Mouse (Mus musculus) midbrain, embryonic 15.5 days (tissue): ENCODE results near the gene Cr1l. TPM values are rescaled to one million over a fixed set of nuclear protein-coding genes. Genes with fewer than 3 reads are reported as not detected.
A peak's percentile ranks its signal among the peaks of the same experiment; 100 is the strongest.

Experiments used
- ATAC-seq: fragments of 200-750 bp; cut with Nextera tagmentation; replicated peaks from 2 replicates; pipeline ENCODE4 v1.8.0; 2017; ENCODE audit warnings: moderate TSS enrichment
- H3K27ac ChIP-seq: fragments of 300-500 bp; sonication (generic); 2 replicates; pipeline ENCODE4 v1.5.1; 2015; ENCODE audit warnings: mild to moderate bottlenecking, inconsistent platforms
- H3K27me3 ChIP-seq: fragments of 300-500 bp; sonication (generic); replicated peaks from 2 replicates; pipeline ENCODE4 v1.6.1; 2015; ENCODE audit warnings: inconsistent platforms
- H3K36me3 ChIP-seq: fragments of 300-500 bp; sonication (generic); replicated peaks from 2 replicates; pipeline ENCODE4 v1.6.1; 2015; ENCODE audit warnings: inconsistent platforms
- H3K4me1 ChIP-seq: fragments of 300-500 bp; sonication (generic); 2 replicates; pipeline ENCODE4 v1.6.1; 2015; ENCODE audit warnings: inconsistent platforms
- H3K4me2 ChIP-seq: fragments of 300-500 bp; sonication (generic); 2 replicates; pipeline ENCODE4 v1.6.1; 2015; ENCODE audit warnings: inconsistent platforms, mild to moderate bottlenecking, moderate library complexity
- H3K4me3 ChIP-seq: fragments of 300-500 bp; sonication (generic); 2 replicates; pipeline ENCODE4 v1.5.1; 2015; ENCODE audit warnings: mild to moderate bottlenecking, inconsistent platforms
- H3K9ac ChIP-seq: fragments of 300-500 bp; sonication (generic); 2 replicates; pipeline ENCODE4 v1.6.1; 2015; ENCODE audit warnings: mild to moderate bottlenecking, inconsistent platforms
- H3K9me3 ChIP-seq: fragments of 300-500 bp; sonication (generic); 2 replicates; pipeline ENCODE4 v1.6.1; 2016; ENCODE audit warnings: inconsistent platforms
- WGBS: fragments of 180-500 bp; shearing (Covaris S2); methylation state at CpG from one replicate; pipeline ENCODE4 v1.1.7; 2015; ENCODE audit warnings: mixed read lengths; 5-methylcytosine and 5-hydroxymethylcytosine counted together
- polyA plus RNA-seq: library from polyadenylated mRNA; unstranded; fragments of >200 nt; fragmentation: Nextera tagmentation; extraction: Ambion mirVana; gene quantifications from 2 replicates; pipeline ENCODE4 v1.2.1, GENCODE M21; 2015

Cr1l gene
- 39.4 and 39.7 TPM in 2 replicates for polyA plus RNA-seq

DNA sequence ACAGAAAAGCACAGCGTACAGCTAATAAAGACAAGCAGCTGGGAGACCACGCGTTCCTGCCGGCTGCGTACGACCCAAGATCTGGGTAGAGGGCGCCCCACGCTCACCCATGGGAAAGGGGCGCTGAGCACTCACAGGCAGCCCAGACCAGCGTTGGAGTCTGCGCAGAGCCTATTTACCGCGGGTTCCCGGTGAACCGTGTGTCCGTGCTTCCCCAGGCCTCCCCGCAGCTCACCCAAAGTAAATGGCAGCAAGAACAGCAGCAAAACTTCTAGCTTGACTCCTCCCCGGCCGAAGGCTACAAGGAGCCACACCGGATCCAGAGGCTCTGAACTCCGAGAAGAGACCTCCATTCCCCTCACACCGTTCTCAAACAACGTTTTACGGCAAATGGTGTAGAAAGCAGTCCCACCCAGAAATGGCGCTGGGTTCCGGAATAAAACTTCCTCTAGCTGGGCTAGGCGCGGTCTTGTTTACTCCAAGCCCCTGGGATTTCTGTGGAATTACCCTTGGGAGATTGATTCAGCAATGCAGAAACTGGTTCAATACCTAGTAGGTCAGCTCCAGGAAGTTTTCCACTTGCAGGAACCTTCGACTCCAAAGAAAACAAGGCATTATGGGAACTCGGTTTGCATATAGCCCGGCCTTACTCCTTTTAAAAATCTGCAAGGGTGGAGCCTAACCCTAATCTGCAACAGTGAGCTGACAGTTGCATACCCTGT lies at the start of gene Cr1l:
Gene Cr1l, minus strand, starts transcription at position 634 of the 722 bp plus-strand sequence.
- peak within 1 kb of the TSS; percentile 70 for H3K4me3 ChIP-seq
- H3K9me3 ChIP-seq, result no peaks in the 10 kb centered on the region
- peaks cover 20% of the 10 kb centered on the region for H3K4me1 ChIP-seq
- WGBS, result under 1% methylated on average over 31 of the region's 31 CpGs
- peak within 1 kb of the TSS; percentile 79 for H3K9ac ChIP-seq
- H3K36me3 ChIP-seq, result no peaks in the 10 kb centered on the region
- H3K27ac ChIP-seq, result peak within 1 kb of the TSS; percentile 95
- peak within 1 kb of the TSS; percentile 55 for H3K4me2 ChIP-seq
- no peaks in the 10 kb centered on the region for H3K27me3 ChIP-seq
- ATAC-seq, result peak; percentile 100

DNA sequence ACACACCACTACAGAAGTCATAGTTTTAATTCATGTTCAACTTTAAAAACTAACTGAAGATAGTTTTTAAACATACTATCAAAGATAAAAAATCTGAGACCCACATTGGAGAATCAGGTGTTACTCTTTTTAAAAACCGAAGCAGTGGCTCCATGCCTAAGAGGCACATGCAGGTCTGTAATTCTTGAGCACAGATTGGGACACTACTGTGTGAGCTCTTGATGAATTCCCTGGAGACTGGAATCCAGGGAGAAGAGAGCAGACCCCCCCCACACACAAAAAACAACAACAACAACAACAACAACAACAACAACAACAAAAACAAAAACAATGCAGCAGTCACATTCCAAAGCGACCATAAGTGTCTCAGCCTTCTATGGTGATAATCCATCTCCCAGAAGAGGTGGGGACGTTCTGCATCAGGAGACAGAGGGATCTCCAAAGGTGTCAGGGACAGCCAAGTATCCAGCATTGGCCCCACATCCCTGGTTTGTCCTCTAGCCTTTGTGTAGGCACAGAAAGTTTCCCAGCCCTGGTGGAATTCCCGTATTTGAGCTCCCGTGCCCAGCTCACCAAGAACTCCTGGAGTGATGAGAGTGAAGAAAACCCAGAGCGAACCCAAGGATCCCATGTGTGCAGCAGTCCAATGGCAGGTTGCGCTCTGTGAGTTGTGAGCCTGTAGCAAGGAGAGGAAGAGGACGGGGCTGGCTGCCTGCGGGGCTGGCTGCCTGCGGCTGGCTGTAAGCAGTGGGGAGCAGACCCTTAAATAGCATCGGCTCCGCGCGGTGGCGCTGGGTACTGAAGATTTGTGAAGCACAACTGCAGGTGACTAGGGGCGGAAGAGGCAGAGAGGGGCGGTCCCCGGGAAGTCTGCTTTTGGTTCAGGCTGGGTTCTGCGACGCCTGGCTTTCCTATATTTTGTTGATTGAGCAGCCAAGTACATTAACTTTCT lies 44.9 kb upstream of the Cr1l start, which contains the start of gene Cr2:
Gene Cr2, minus strand, starts transcription at position 737 of the 952 bp plus-strand sequence.
- H3K4me2 ChIP-seq, result peak within 1 kb of the TSS; percentile 69
- peak within 1 kb of the TSS; percentile 4; the same call in 1 of the 2 replicates for H3K9ac ChIP-seq
- peak within 1 kb of the TSS; percentile 36 for H3K4me3 ChIP-seq
- H3K4me1 ChIP-seq, result peaks cover 6% of the 10 kb centered on the region
- H3K27ac ChIP-seq, result no peak within 1 kb of the TSS
- 7% methylated on average over 20 of the region's 20 CpGs for WGBS
- H3K27me3 ChIP-seq, result no peaks in the 10 kb centered on the region
- ATAC-seq, result peak; percentile 99
- no peaks in the 10 kb centered on the region for H3K9me3 ChIP-seq
- H3K36me3 ChIP-seq, result no peaks in the 10 kb centered on the region

DNA sequence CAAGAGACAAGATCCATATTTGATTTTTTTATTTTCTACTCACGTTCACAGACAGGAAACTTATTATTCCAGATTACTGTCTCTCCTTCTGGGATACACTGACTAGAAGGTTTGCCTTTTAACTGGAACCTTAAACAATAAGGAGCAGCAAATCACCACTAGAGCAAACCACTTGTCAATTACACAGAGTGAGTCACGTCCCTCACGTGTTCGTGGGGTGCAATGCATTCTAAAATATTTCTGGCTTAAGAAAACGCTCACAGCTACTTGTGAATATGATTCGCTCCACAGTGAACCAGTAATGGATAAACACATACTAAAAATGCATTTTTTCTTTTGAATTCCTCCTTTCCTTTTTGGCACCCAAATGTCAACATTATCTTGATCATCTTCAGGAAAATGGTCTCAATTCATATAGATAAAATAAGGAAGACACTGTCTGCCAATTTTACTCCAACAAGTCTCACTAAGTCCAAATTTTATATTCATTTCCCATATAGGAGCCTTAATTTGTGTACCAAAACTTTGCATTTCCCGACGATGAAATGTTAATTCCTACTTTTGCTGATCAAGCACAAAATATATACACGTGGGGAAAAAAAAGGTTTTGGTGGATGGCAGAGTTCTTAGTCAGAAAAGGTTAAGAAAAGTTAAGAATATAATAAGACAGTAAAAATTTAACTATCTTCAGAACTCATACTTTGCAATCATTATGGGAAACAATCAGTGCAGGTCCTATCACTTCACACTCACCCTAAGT lies 33.8 kb upstream of the Cr1l start:
- 84% methylated on average over 9 of the region's 9 CpGs for WGBS
- H3K4me2 ChIP-seq, result no peak overlapping the region
- H3K4me1 ChIP-seq, result no peaks in the 10 kb centered on the region
- no peak overlapping the region for H3K27ac ChIP-seq
- no peak overlapping the region for H3K4me3 ChIP-seq
- no peaks in the 10 kb centered on the region for H3K9me3 ChIP-seq
- no peaks in the 10 kb centered on the region for H3K27me3 ChIP-seq
- ATAC-seq, result no peak
- H3K9ac ChIP-seq, result no peak overlapping the region
- H3K36me3 ChIP-seq, result no peaks in the 10 kb centered on the region

DNA sequence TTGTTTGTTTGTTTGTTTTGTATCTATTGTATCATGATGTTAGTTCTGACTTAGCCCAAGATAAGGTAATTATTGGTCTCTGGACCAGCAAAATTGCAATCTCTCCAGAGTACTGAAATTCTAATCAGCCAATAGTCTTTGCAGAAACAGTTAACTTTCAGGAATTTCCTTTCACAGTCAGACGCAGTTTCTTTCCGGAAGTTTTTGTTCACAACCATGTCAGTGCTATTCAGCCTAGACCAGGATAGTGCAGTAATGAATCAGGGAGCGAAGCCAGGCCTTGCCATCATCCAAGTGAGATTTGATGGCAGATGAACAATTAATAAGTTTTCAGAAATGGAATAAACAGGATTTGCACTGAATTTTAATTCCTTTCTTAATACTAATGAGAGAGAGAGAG lies 684 bp upstream of the Cr1l start:
- Histone ChIP-seq H3K9me3 (no peaks in the 10 kb centered on the region), H3K4me1 (peaks cover 20% of the 10 kb centered on the region), H3K4me3 (peak overlapping the region; percentile 70), H3K9ac (no peak overlapping the region), H3K36me3 (no peaks in the 10 kb centered on the region), H3K27ac (peak overlapping the region; percentile 95; the same call in 1 of the 2 replicates), H3K4me2 (peak overlapping the region; percentile 55), H3K27me3 (no peaks in the 10 kb centered on the region)
- 62% methylated on average over 3 of the region's 3 CpGs for WGBS
- no peak for ATAC-seq

DNA sequence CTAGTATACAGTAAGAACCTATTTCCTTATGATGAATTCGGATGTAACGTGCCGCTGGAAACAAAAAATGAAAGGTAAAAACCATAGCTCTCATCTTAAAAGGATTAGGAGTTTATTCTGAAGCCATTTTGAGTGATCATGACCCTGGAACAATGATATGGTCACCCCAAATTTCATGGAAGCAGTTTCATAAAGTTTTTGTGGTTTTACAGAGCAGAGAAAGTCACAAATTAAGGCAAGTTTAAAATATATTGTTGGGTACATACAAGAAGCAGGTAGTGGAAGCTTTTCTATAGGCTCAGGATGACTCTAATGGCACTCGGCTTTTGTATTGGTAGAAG lies 259 bp upstream of the Cr1l start:
- Histone ChIP-seq H3K36me3 (no peaks in the 10 kb centered on the region), H3K27me3 (no peaks in the 10 kb centered on the region), H3K27ac (peak overlapping the region; percentile 95), H3K4me1 (peaks cover 20% of the 10 kb centered on the region), H3K9me3 (no peaks in the 10 kb centered on the region), H3K9ac (peak overlapping the region; percentile 79), H3K4me3 (peak overlapping the region; percentile 70), H3K4me2 (peak overlapping the region; percentile 55)
- WGBS, result 25% methylated on average over 4 of the region's 4 CpGs
- ATAC-seq, result no peak

DNA sequence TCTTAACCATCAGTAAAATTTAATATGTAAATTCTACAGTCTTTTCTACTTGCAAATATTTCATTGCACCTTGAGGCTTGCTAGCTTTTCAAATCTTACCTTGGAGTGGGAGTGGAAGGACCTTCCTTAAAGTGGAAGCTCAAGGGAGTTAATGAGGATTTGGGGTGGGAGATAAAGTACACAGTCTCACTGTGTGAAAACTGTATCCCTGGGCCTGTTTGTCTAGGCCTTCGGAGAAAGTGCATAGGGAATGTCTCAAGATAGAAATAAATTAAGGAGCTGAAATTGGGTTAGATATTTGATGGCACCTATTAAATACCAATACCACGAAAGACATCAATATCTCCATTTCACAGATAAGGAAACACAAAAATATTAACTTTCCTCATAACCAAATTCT lies 907 bp downstream of the Cr1l start:
- ATAC-seq, result peak; percentile 66
- Histone ChIP-seq H3K4me3 (peak overlapping the region; percentile 70), H3K9me3 (no peaks in the 10 kb centered on the region), H3K27ac (peak overlapping the region; percentile 95), H3K4me1 (peaks cover 20% of the 10 kb centered on the region), H3K9ac (peak overlapping the region; percentile 79), H3K36me3 (no peaks in the 10 kb centered on the region), H3K4me2 (peak overlapping the region; percentile 55), H3K27me3 (no peaks in the 10 kb centered on the region)
- 23% methylated on average over 2 of the region's 2 CpGs for WGBS

DNA sequence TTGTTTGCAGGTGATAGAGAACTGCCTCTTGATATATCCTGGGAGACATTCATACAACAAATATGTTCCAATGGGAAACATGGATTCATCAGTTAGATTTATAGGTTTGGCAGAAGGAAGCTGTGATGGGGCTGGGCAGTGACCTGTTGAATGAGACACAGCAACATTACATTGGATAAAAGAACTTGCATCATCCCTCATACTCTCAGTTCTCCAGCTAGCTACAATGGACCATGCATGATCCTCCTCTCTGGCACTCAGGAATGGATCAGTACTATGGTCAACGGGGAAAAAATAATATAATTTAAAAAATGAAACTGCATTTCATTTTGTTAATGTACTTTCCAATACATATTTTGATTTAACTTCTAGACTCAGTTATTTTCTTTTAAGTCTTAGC lies 1.5 kb downstream of the Cr1l start:
- ATAC-seq, result no peak
- Histone ChIP-seq H3K27me3 (no peaks in the 10 kb centered on the region), H3K4me1 (peaks cover 20% of the 10 kb centered on the region), H3K4me3 (no peak overlapping the region), H3K27ac (no peak overlapping the region), H3K9ac (no peak overlapping the region), H3K9me3 (no peaks in the 10 kb centered on the region), H3K4me2 (no peak overlapping the region), H3K36me3 (no peaks in the 10 kb centered on the region)
- 78% methylated on average over 1 of the region's 1 CpGs for WGBS

DNA sequence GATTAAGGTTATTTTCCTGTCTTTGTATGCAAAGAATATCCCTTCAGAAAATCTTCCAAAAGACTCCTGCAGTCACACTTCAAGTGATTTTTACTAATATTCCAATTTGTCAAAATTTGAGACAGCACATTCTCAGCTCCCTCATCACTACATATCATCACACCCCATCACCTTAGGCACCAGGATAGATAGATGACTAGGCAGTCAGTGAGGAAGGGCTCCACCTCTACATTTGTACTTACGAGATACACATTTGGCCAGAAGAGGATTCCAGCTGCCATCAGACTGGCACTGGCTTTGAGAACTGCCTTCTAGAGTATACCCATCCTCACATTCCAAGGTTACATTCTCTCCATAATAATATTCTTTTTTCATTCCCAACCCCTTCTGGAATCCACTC lies 17.0 kb downstream of the Cr1l start:
- no peak overlapping the region for H3K27ac ChIP-seq

DNA sequence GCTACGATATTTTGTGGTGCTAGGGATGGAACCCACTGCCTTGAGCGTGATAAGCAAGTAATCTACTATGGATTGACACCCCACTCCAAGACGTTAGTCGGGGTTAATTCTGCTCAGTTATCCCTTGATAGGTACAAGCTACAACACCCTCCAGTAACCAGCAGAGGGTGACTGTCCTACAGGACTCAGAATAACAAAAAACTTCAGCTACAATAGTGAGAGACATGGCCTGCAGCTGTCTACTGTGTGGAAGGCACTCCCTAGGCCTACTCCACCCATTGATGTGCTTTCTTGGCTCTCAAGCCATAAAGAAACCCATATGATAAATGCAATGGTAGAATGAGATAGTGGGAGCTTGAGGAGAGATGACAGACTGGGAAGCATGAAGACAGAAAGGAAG lies 17.8 kb downstream of the Cr1l start:
- no peak for ATAC-seq
- H3K9me3 ChIP-seq, result no peaks in the 10 kb centered on the region
- no peak overlapping the region for H3K9ac ChIP-seq
- H3K36me3 ChIP-seq, result 0 out of 2 replicates have a peak, but pooled peaks cover 6% of the 10 kb centered on the region
- H3K27ac ChIP-seq, result no peak overlapping the region
- no peak overlapping the region for H3K4me3 ChIP-seq
- H3K4me2 ChIP-seq, result no peak overlapping the region
- WGBS, result 91% methylated on average over 4 of the region's 4 CpGs
- no peaks in the 10 kb centered on the region for H3K27me3 ChIP-seq
- no peaks in the 10 kb centered on the region for H3K4me1 ChIP-seq

More for the DNA sequence above, 17.0 kb downstream of the Cr1l start:
- Histone ChIP-seq H3K9ac (no peak overlapping the region), H3K4me2 (no peak overlapping the region), H3K27me3 (no peaks in the 10 kb centered on the region), H3K4me3 (no peak overlapping the region), H3K36me3 (0 out of 2 replicates have a peak, but pooled peaks cover 6% of the 10 kb centered on the region), H3K4me1 (no peaks in the 10 kb centered on the region), H3K9me3 (no peaks in the 10 kb centered on the region)
- ATAC-seq, result no peak
- 92% methylated on average over 1 of the region's 1 CpGs for WGBS

DNA sequence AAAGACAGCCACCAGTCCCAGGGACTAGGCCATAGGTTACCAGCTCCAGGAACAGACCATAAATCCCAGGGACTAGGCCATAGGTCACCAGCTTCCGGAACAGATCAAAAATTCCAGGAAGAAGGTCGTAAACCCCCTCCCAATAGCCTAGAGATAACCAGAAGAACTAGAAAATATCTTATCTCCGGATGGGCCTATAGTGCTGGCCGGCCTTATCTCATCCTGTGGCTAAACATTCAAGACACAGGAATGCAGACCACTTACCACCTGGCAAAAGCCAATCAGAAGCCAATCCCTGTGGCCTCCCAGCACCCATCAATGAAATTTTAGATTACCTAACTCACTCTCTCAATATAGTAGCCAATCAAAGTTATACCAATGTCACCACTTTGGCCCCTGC lies 30.7 kb downstream of the Cr1l start:
- Histone ChIP-seq H3K9me3 (no peaks in the 10 kb centered on the region), H3K4me2 (no peak overlapping the region), H3K27me3 (no peaks in the 10 kb centered on the region), H3K4me1 (no peaks in the 10 kb centered on the region), H3K36me3 (0 out of 2 replicates have a peak, but pooled peaks cover 12% of the 10 kb centered on the region), H3K9ac (no peak overlapping the region), H3K4me3 (no peak overlapping the region), H3K27ac (no peak overlapping the region)
- ATAC-seq, result no peak
- 98% methylated on average over 4 of the region's 4 CpGs for WGBS

DNA sequence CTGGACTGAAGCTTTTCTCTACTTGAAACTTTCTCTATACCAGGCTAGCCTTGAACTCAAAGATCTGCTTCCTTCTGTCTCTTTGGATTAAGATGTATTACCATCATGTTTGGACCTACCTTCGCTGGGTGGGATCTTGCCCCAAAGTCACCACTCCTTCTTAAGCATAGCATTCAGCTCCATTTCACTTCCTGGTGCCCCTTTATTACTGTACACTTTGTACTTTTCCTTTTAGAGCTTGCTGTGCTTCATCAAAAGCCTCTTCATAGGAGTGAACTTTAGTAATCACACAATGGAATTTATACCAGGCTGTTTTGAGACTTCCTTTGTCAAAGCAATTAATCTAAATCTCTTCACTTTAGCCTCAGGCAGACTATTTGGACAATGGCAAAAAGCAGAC lies 33.4 kb downstream of the Cr1l start:
- 95% methylated on average over 1 of the region's 1 CpGs for WGBS
- Histone ChIP-seq H3K9ac (no peak overlapping the region), H3K4me2 (no peak overlapping the region), H3K27ac (no peak overlapping the region), H3K4me3 (no peak overlapping the region), H3K27me3 (no peaks in the 10 kb centered on the region), H3K9me3 (no peaks in the 10 kb centered on the region), H3K4me1 (no peaks in the 10 kb centered on the region), H3K36me3 (0 out of 2 replicates have a peak, but pooled peaks cover 8% of the 10 kb centered on the region)
- no peak for ATAC-seq
